Mouse (Mus musculus) intestine, embryonic 15.5 days (tissue): Measurements from ENCODE around the gene Slc2a2. TPM values are rescaled to one million over a fixed set of nuclear protein-coding genes. Genes with fewer than 3 reads are reported as not detected.

Source experiments
- ATAC-seq: fragments of 200-750 bp; cut with Nextera tagmentation; 2 replicates; pipeline ENCODE4 v1.8.0; 2017; ENCODE audit warnings: moderate TSS enrichment, moderate library complexity
- H3K27ac ChIP-seq: fragments of 300-500 bp; sonication (generic); 2 replicates; pipeline ENCODE4 v1.5.1; 2015; ENCODE audit warnings: mild to moderate bottlenecking, inconsistent platforms
- H3K27me3 ChIP-seq: fragments of 300-500 bp; sonication (generic); replicated peaks from 2 replicates; pipeline ENCODE4 v1.6.1; 2015; ENCODE audit warnings: inconsistent platforms
- H3K36me3 ChIP-seq: fragments of 300-500 bp; sonication (generic); 2 replicates; pipeline ENCODE4 v1.6.1; 2015; ENCODE audit warnings: inconsistent platforms
- H3K4me1 ChIP-seq: fragments of 300-500 bp; sonication (generic); replicated peaks from 2 replicates; pipeline ENCODE4 v1.6.1; 2015; ENCODE audit warnings: inconsistent platforms
- H3K4me2 ChIP-seq: fragments of 300-500 bp; sonication (generic); replicated peaks from 2 replicates; pipeline ENCODE4 v1.6.1; 2015; ENCODE audit warnings: mild to moderate bottlenecking, inconsistent platforms
- H3K4me3 ChIP-seq: fragments of 300-500 bp; sonication (generic); replicated peaks from 2 replicates; pipeline ENCODE4 v1.5.1; 2015; ENCODE audit warnings: inconsistent platforms
- H3K9ac ChIP-seq: fragments of 300-500 bp; sonication (generic); 2 replicates; pipeline ENCODE4 v1.6.1; 2015; ENCODE audit warnings: inconsistent platforms
- H3K9me3 ChIP-seq: fragments of 300-500 bp; sonication (generic); 2 replicates; pipeline ENCODE4 v1.6.1; 2016; ENCODE audit warnings: inconsistent platforms
- WGBS: fragments of 180-500 bp; shearing (Covaris S2); methylation state at CpG from one replicate; pipeline ENCODE4 v1.1.7; 2015; 5-methylcytosine and 5-hydroxymethylcytosine counted together
- polyA plus RNA-seq: library from polyadenylated mRNA; unstranded; fragments of >200 nt; fragmentation: Nextera tagmentation; extraction: Ambion mirVana; gene quantifications from 2 replicates; pipeline ENCODE4 v1.2.1, GENCODE M21; 2015

Slc2a2 gene
- 6.4 and 7.8 TPM in 2 replicates for polyA plus RNA-seq

DNA sequence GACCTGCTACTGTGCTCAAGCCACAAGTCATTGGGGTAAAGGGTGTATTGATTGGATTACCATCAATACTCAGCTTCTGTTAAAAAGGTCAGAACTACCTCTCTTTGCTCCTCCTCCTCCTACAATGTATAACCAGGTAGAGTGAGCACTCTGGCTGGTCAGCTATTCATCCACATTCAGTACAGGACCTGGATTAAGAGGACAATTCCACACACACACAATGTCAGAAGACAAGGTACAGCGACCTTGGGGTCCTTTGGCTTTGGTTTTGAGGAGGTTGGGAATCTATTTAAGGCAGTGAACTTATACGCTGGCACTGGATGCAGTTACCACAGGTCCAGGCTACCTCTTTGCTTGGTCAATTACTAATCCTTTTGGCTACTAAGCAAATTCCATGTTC lies at the start of gene Slc2a2:
Slc2a2 (plus strand) TSS at position 107 of the 400 bp plus-strand sequence.
- Histone ChIP-seq H3K9ac (no peak within 1 kb of the TSS), H3K4me2 (no peak within 1 kb of the TSS), H3K27me3 (no peaks in the 10 kb centered on the region), H3K4me3 (no peak within 1 kb of the TSS), H3K36me3 (no peaks in the 10 kb centered on the region), H3K27ac (no peak within 1 kb of the TSS), H3K9me3 (no peaks in the 10 kb centered on the region), H3K4me1 (no peaks in the 10 kb centered on the region)
- ATAC-seq, result no peak
- WGBS, result 78% methylated on average over 2 of the region's 2 CpGs

DNA sequence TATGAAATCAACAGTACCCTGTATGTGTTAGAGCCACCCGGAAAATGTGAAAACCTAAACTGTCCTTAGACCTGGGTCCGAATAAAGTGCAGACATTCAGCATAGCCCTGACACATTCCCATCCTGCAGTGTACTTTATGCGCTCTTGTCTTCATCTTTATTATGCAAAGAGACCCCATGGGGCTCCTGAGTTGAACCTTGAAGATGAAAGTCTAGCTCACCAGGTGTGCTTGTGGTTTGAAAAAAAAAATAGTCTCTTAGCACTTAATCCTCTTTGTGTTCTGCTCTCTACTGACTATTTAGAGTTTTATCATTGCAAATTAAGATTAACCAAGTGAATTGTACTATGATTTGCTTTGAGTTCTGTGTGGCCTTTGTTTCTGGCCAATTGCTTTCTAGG lies 45.1 kb upstream of the Slc2a2 start:
- 80% methylated on average over 3 of the region's 3 CpGs for WGBS
- Histone ChIP-seq H3K4me1 (no peaks in the 10 kb centered on the region), H3K36me3 (no peaks in the 10 kb centered on the region), H3K4me3 (no peak overlapping the region), H3K9ac (no peak overlapping the region), H3K27me3 (no peaks in the 10 kb centered on the region), H3K4me2 (no peak overlapping the region), H3K9me3 (no peaks in the 10 kb centered on the region), H3K27ac (no peak overlapping the region)
- no peak for ATAC-seq

DNA sequence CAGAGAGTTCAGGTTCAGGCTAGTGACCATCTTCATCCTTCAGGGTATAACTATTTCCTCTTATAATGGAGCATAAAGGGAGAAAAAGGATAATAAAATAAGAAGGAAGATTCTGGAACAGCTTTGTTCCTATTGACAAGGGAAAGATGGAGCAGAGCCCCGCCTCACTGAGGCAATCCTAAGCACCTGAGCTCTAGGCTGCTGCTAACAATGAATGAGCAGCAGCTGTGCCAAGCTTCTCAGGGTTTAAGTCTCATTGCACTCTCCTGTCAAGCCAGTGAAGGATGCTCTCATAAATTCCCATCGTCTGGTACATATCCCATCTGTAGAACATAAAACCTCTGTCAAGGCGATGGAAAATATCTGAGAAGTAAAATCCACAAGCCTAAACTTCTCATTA lies 44.7 kb upstream of the Slc2a2 start:
- ATAC-seq, result no peak
- no peak overlapping the region for H3K9ac ChIP-seq
- 72% methylated on average over 3 of the region's 3 CpGs for WGBS
- H3K4me1 ChIP-seq, result no peaks in the 10 kb centered on the region
- H3K27ac ChIP-seq, result no peak overlapping the region
- no peak overlapping the region for H3K4me2 ChIP-seq
- H3K27me3 ChIP-seq, result no peaks in the 10 kb centered on the region
- H3K9me3 ChIP-seq, result no peaks in the 10 kb centered on the region
- H3K4me3 ChIP-seq, result no peak overlapping the region
- H3K36me3 ChIP-seq, result no peaks in the 10 kb centered on the region

DNA sequence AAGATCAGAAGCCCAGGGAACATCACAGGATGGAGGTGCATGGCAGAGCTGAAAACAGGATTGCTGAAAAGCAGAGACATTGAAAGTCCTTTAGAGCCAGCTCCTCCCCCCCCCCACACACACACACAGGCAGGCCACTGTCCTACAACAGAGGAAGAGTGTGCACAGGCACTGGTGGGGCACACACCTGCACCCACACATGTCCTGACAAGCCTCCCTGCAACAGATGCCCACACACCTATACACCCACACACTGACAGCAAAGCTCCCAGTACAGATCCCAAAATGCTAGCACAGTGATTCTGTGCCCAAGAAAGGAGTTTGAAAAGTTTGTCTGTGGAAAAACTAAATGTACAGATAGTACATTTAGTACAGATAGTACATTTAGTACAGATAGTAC lies 43.0 kb upstream of the Slc2a2 start:
- H3K27ac ChIP-seq, result no peak overlapping the region
- ATAC-seq, result no peak

DNA sequence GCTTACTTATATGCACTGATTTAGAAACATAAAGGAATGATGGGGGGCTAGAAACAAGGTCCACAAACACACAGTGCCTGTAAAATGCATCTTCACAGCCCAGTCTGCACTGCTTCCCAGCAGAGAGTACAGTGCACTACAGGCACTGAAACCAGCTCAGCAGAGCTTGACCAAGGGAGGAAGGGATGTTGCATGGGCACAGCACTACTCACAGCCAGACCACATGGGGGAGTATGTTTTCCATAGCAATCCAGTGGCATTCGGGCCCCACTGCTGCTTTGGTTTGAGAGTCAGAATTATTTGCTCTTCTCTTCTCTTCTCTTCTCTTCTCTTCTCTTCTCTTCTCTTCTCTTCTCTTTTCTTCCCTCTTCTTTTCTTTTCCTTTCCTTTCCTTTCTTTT lies 39.4 kb upstream of the Slc2a2 start:
- Histone ChIP-seq H3K27ac (no peak overlapping the region), H3K36me3 (no peaks in the 10 kb centered on the region), H3K27me3 (no peaks in the 10 kb centered on the region), H3K4me3 (no peak overlapping the region), H3K9me3 (no peaks in the 10 kb centered on the region), H3K9ac (no peak overlapping the region), H3K4me1 (no peaks in the 10 kb centered on the region), H3K4me2 (no peak overlapping the region)
- 52% methylated on average over 1 of the region's 1 CpGs for WGBS
- ATAC-seq, result no peak

More for the DNA sequence above, 43.0 kb upstream of the Slc2a2 start:
- no peaks in the 10 kb centered on the region for H3K27me3 ChIP-seq
- H3K4me1 ChIP-seq, result no peaks in the 10 kb centered on the region
- no peak overlapping the region for H3K4me2 ChIP-seq
- H3K4me3 ChIP-seq, result no peak overlapping the region
- H3K9me3 ChIP-seq, result no peaks in the 10 kb centered on the region
- no peaks in the 10 kb centered on the region for H3K36me3 ChIP-seq
- H3K9ac ChIP-seq, result no peak overlapping the region

DNA sequence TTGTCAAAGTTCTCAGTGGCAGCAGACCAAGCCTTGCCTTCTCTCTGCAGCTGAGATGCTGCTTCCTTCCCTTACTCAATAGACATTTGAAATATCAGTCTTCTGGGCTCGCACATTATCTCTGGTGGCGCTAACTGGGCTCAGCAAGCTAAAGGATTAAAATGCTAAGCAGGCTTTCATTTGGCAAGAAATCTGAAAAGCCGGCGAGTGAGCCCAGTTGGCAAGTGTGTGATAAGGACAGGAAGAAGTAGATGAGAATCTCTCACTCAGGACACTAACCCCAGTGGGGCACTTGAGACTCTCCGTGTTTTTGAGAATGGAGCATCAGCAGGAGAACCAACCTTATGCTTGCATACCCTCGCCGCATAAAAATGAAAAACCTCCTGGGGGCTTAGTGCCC lies 16.9 kb upstream of the Slc2a2 start:
- no peak overlapping the region for H3K4me3 ChIP-seq
- H3K4me2 ChIP-seq, result no peak overlapping the region
- H3K27ac ChIP-seq, result no peak overlapping the region
- ATAC-seq, result no peak
- no peaks in the 10 kb centered on the region for H3K9me3 ChIP-seq
- WGBS, result 88% methylated on average over 7 of the region's 7 CpGs
- H3K36me3 ChIP-seq, result no peaks in the 10 kb centered on the region
- no peaks in the 10 kb centered on the region for H3K27me3 ChIP-seq
- H3K4me1 ChIP-seq, result no peaks in the 10 kb centered on the region
- H3K9ac ChIP-seq, result no peak overlapping the region

DNA sequence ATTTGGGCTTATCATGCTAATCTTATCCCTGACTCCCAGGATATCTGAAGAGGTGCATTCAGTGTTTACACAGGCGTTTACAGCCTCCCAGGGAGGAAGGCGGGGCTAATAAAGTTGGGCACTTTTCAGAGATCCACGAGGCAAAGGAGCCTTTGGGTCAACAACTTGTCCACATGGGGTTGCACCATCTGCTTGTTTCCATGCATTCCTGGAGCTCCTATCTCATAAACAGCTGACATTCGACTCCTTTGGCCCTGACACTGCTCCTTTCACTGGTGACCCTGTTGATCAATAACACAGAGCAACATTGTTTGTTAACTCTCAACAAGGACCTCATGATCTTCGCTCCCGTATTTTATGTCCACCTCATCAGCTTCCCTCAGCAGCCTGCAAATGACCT lies 15.8 kb upstream of the Slc2a2 start:
- 27% methylated on average over 6 of the region's 6 CpGs for WGBS
- Histone ChIP-seq H3K4me1 (no peaks in the 10 kb centered on the region), H3K27me3 (no peaks in the 10 kb centered on the region), H3K9ac (no peak overlapping the region), H3K27ac (no peak overlapping the region), H3K9me3 (no peaks in the 10 kb centered on the region), H3K36me3 (no peaks in the 10 kb centered on the region), H3K4me2 (no peak overlapping the region), H3K4me3 (no peak overlapping the region)
- no peak for ATAC-seq

DNA sequence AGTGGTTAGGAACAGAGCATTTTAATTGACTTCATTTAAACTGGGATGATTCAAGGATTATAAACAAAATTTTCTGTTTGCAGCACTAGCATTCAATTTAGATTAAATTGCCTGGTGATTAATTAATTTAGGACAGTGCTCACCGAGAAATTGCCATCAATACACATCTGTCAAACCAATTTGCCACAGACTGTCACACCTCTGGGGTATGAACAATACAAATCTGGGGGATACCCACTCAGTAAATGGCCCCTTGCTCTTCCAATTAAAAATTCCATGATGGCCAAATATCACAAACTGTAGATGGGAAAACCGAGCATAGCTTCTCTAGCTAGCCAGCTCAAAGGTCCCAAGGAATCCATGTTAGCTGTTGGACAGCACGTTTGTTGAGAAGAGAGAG lies 15.3 kb upstream of the Slc2a2 start:
- no peaks in the 10 kb centered on the region for H3K4me1 ChIP-seq
- no peaks in the 10 kb centered on the region for H3K9me3 ChIP-seq
- H3K27ac ChIP-seq, result no peak overlapping the region
- H3K4me2 ChIP-seq, result no peak overlapping the region
- ATAC-seq, result no peak
- no peak overlapping the region for H3K4me3 ChIP-seq
- no peaks in the 10 kb centered on the region for H3K27me3 ChIP-seq
- H3K36me3 ChIP-seq, result no peaks in the 10 kb centered on the region
- no peak overlapping the region for H3K9ac ChIP-seq
- 70% methylated on average over 3 of the region's 3 CpGs for WGBS

DNA sequence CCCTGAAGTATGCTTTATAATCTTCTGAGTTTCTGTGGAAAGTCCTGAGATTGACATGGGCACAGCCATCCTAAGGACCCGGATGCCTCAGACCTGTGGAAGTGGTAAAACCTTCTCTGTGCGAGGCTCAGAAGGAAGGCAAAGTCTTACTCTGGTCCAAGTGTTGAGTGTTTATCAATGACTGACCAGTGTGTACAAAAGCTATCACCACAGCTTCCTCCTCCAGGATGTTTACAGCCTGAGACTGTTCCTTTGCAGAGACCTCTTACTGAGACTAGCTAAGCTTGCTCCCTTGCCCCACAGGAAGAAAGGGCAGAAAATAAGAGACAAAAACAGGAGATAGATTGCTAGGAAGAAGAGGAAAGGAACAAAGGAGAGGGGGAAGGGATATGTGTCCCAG lies 12.2 kb upstream of the Slc2a2 start:
- no peak overlapping the region for H3K9ac ChIP-seq
- no peaks in the 10 kb centered on the region for H3K27me3 ChIP-seq
- H3K4me3 ChIP-seq, result no peak overlapping the region
- H3K27ac ChIP-seq, result no peak overlapping the region
- WGBS, result 67% methylated on average over 2 of the region's 2 CpGs
- H3K4me2 ChIP-seq, result no peak overlapping the region
- no peaks in the 10 kb centered on the region for H3K9me3 ChIP-seq
- no peaks in the 10 kb centered on the region for H3K36me3 ChIP-seq
- ATAC-seq, result no peak
- no peaks in the 10 kb centered on the region for H3K4me1 ChIP-seq

DNA sequence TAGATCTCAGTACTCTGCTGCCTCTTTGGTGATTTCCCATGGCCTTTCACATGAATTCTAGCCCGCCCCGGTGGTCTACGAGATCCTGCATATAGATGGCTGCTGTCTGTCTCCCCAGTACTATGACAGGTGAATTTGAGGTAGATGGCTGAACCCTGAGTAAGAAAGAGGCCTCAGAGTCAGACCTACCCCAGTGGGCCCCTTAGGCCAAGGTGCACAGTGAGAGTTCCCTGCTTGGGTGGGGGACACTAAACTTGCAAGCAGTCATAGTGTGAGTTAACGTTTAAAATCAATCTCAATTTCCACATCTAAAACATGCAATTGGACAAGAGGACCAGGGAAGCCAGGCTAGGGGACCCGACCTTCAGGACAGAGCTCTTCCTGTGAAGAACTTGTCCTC lies 2.9 kb upstream of the Slc2a2 start:
- ATAC-seq, result peak; percentile 70
- Histone ChIP-seq H3K4me3 (no peak overlapping the region), H3K27ac (0 out of 2 replicates have a peak overlapping the region, but pooled peaks have one; percentile 27), H3K4me1 (no peaks in the 10 kb centered on the region), H3K4me2 (no peak overlapping the region), H3K36me3 (no peaks in the 10 kb centered on the region), H3K9ac (no peak overlapping the region), H3K9me3 (no peaks in the 10 kb centered on the region), H3K27me3 (no peaks in the 10 kb centered on the region)
- WGBS, result 85% methylated on average over 5 of the region's 5 CpGs

DNA sequence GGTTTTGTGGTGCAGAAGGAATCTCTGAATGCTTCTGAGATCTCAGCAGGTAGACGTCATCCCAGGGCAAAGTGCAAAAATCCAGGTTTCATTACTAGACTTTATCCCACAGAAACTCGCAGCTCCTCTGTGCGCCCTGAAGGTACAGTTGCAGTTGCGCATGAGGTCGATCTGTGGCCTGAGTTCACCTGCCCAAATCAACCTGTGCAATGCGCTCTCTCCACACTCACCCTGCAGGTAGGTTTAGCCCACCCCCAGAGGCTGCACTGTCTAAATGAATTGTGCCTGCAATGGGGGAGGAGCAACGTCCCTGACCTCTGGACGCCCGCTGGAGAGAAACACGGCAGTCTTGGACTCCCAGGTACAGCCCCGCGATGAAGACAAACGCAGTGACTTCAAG lies 2.1 kb upstream of the Slc2a2 start:
- Histone ChIP-seq H3K27me3 (no peaks in the 10 kb centered on the region), H3K4me1 (no peaks in the 10 kb centered on the region), H3K4me2 (peak overlapping the region; percentile 51), H3K4me3 (0 out of 2 replicates have a peak overlapping the region, but pooled peaks have one; percentile 1), H3K9ac (no peak overlapping the region), H3K9me3 (no peaks in the 10 kb centered on the region), H3K36me3 (no peaks in the 10 kb centered on the region), H3K27ac (no peak overlapping the region)
- ATAC-seq, result peak; percentile 78
- 52% methylated on average over 13 of the region's 13 CpGs for WGBS

DNA sequence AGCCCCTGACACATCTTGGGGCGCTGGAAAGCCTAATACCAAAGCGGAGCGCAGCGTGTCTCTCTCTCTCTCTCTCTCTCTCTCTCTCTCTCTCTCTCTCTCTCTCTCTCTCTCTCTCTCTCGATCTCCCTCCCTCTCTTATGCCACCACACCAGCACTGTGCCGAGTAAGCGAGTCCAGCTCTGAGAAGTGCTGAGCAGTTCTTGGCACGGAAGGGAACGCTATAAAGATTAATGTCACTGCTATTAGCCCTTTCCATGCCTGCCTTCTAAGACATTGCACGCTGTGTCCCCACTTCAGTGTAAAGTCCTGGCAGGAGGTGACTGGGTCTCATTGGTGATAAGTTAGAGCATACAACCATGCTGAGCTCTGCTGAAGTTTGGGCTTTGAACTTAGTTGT lies 1.5 kb upstream of the Slc2a2 start:
- WGBS, result 55% methylated on average over 10 of the region's 10 CpGs
- 0 out of 2 replicates have a peak overlapping the region, but pooled peaks have one; percentile 1 for H3K4me3 ChIP-seq
- no peaks in the 10 kb centered on the region for H3K27me3 ChIP-seq
- no peaks in the 10 kb centered on the region for H3K9me3 ChIP-seq
- H3K4me2 ChIP-seq, result peak overlapping the region; percentile 51
- no peak overlapping the region for H3K27ac ChIP-seq
- no peaks in the 10 kb centered on the region for H3K4me1 ChIP-seq
- ATAC-seq, result peak; percentile 58
- no peaks in the 10 kb centered on the region for H3K36me3 ChIP-seq
- no peak overlapping the region for H3K9ac ChIP-seq

DNA sequence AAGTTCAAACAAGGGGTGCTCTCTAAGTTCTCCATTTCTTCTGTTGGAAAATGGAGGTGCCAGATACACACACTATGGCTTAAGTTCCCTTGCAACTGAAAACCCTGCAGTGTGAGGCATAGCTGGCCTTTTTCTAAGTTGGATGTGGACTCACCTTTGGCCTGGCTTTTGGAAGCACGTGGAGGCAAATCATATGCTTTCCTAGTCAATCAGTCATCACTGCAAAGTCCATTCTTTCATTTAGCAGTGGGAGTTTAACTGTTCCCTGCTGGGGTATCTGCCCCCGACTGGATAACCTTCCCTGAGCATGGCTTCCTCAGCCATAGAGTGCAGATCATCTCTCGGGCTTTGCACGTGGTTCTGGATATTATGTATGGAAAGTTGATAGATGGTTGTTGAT lies 1.9 kb downstream of the Slc2a2 start:
- no peak overlapping the region for H3K4me3 ChIP-seq
- H3K27me3 ChIP-seq, result no peaks in the 10 kb centered on the region
- no peak overlapping the region for H3K27ac ChIP-seq
- no peaks in the 10 kb centered on the region for H3K9me3 ChIP-seq
- no peaks in the 10 kb centered on the region for H3K4me1 ChIP-seq
- no peaks in the 10 kb centered on the region for H3K36me3 ChIP-seq
- WGBS, result 70% methylated on average over 4 of the region's 4 CpGs
- ATAC-seq, result no peak
- H3K4me2 ChIP-seq, result no peak overlapping the region
- H3K9ac ChIP-seq, result no peak overlapping the region
